In the genomic region with DNA sequence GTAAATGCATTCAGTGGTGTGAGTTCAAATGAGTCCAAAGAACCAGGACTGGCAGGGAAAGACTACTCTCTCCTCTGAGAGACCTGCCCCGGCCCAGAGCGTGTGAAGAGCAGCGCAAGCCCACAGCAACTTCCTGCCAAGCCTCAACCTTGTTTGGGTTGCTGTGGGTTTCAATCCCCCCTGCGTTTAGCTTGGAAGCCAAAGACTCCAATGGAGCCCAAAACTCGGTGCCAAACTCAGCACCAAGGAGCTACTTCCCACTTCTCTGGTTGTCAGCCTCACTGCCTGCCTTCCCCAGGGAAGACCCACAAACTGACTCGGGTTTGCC, we compare ENCODE assay signal across 9 mouse cellular contexts.
A peak's percentile ranks its signal among the peaks of the same experiment; 100 is the strongest.
DNase-seq lines count a peak whose midpoint lies in the region; ATAC-seq lines count a peak whose summit lies in the region.
"Had no signal": no experiment of that assay in that cellular context is flagged by ENCODE, and none has a peak within 500 bp of the region (broad histone marks: within the 10 kb centered on the region; RNA-seq: fewer than 3 reads in every experiment).

No protein-coding gene starts in this region.

- H3K36me3 ChIP-seq in kidney, embryonic 15.5 days = no peaks in the 10 kb centered on the region
- H3K36me3 ChIP-seq in midbrain, embryonic 11.5 days (ENCODE audit: control insufficient read depth, insufficient read depth, low read length) = no peaks in the 10 kb centered on the region

- 59% methylated on average over 6 of the region's 6 CpGs for WGBS in kidney, embryonic 15.5 days
- WGBS in midbrain, embryonic 11.5 days = 63% methylated on average over 6 of the region's 6 CpGs

- H3K27me3 ChIP-seq in kidney, embryonic 15.5 days = no peaks in the 10 kb centered on the region
- H3K27me3 ChIP-seq in midbrain, embryonic 11.5 days (ENCODE audit: control insufficient read depth, insufficient read depth, low read length) = no peaks in the 10 kb centered on the region

- DNase-seq in kidney, postnatal 14 days = no peak
- peak; percentile 87 for DNase-seq in fibroblast of lung, adult 2 months (ENCODE audit: low read depth)
- peak; percentile 29 for DNase-seq in heart, postnatal 4 days
- no peak for DNase-seq in midbrain, embryonic 11.5 days (ENCODE audit: low spot score, missing footprints)
- no peak for DNase-seq in cerebellum, adult 11 months
- no peak for DNase-seq in adrenal gland, postnatal 10 days
- DNase-seq: adrenal gland, postnatal 36 days had no signal

- peaks cover 27% of the 10 kb centered on the region for H3K4me1 ChIP-seq in kidney, embryonic 15.5 days
- H3K4me1 ChIP-seq in midbrain, embryonic 11.5 days (ENCODE audit: control insufficient read depth, insufficient read depth, low read length) = peaks cover 32% of the 10 kb centered on the region

- no peaks in the 10 kb centered on the region for H3K9me3 ChIP-seq in kidney, embryonic 15.5 days (replicated peaks)
- H3K9me3 ChIP-seq in midbrain, embryonic 11.5 days (ENCODE audit: control insufficient read depth, low read length) = no peaks in the 10 kb centered on the region

- H3K4me3 ChIP-seq in kidney, embryonic 15.5 days (replicated peaks) = no peak overlapping the region
- no peak overlapping the region for H3K4me3 ChIP-seq in midbrain, embryonic 11.5 days (ENCODE audit: low read depth, low read length)

- no peak overlapping the region for H3K27ac ChIP-seq in kidney, embryonic 15.5 days
- peak overlapping the region; percentile 75 for H3K27ac ChIP-seq in midbrain, embryonic 11.5 days (ENCODE audit: low read depth, low read length)

- no peak overlapping the region for H3K9ac ChIP-seq in kidney, embryonic 15.5 days
- peak overlapping the region; percentile 13; the same call in 1 of the 2 replicates for H3K9ac ChIP-seq in midbrain, embryonic 11.5 days (ENCODE audit: low read length)

- ATAC-seq in kidney, embryonic 15.5 days (replicated peaks; ENCODE audit: low FRiP score) = no peak
- 0 out of 2 replicates have a peak, but pooled peaks have one; percentile 35 for ATAC-seq in midbrain, embryonic 11.5 days (ENCODE audit: low FRiP score)
- no peak for ATAC-seq in inflammation-experienced regulatory T-cells, adult 6 months

- peak overlapping the region; percentile 18; the same call in 1 of the 2 replicates for H3K4me2 ChIP-seq in kidney, embryonic 15.5 days
- H3K4me2 ChIP-seq in midbrain, embryonic 11.5 days = no peak overlapping the region

Comparison
In these comparisons a context has a peak if more than half of its experiments do, and no peak if none do; other contexts are left out.
1. DNase-seq: peak in fibroblast of lung, adult 2 months (single experiment) and heart, postnatal 4 days (single experiment); none in kidney, postnatal 14 days (single experiment), midbrain, embryonic 11.5 days (single experiment), cerebellum, adult 11 months (single experiment) and adrenal gland, postnatal 10 days (single experiment).